Mouse (Mus musculus) retina, postnatal 1 day (tissue): ENCODE data around the gene Bmp7.

Experiments
- DNase-seq: peaks from one replicate; pipeline ENCODE4 v3.0.0-alpha.2; 2012

The Bmp7 gene

DNA sequence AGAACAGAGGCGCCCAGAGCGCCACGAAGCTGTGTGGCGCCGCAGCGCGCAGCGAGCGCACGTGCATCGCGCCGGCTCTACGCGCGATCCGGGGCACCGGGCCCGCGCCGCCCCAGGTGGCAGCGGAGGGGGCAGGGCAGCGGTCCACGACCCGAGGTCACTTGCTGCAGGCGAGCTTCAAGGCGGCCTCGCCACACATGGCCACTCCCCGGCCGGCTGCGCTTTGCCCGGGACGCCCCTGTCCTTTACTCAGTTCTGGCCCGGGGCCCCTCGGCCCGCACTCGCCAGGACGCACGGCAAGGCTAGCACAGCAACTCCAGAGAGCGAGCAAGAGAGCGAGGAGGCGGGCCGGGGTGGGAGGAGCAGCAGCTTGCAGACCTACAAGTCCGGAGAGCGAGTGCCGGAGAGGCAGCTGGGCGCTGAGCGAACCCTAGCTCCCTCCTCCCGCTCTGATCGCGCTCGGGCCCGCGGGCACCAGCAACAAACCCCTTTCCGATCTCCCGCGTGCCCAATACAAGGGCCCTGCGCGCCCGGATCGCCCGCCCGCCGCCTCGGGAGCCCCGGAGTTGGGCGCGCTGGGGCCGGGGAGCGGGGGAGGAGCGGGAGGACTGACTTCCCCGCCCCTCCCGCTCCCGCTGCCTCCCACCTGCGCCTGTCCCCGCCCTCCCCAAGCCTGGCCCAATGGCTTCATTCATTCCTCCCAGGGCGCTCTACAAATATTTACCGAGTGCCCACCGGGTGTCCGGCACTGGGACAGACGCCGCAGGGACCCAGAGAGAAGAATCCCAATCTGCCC is at the start of gene Bmp7:
Gene Bmp7, minus strand, starts transcription at position 319 of the 796 bp plus-strand sequence.
- peak; percentile 86 for DNase-seq

- no peak for DNase-seq
Observed at GRCm38 (mm10) chr2:172982776-172983561, 42.8 kb upstream of the Bmp7 start.

DNA sequence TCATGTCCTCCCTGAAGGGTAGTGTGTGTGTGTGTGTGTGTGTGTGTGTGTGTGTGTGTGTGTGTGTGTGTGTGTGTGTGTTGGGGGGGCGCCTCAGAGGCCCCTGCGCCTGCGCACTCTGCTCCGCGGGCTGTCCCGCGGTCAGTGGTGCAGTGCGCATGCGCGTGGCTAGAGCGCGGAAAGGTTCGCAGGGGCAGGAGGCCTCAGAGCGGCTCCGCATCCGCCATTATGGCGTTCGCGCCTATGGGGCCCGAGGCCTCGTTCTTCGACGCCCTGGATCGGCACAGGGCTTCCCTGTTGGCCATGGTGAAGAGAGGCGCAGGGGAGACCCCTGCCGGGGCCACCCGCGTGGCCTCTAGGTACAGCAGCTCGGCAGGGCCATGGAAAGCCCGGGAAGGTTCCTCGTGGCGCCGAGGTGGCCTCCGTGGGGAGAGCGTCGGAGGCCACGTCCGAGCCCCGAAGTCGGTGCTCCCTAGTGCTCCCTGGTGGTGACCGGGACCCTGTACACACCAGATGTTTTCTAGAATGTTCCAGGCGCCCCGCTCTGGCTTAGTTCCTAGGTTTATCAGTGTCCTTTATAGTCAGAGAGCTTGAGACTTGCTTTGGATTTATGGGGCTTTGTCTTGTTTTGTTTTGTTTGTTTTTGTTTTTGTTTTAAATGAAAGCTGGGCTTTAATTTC is 39.7 kb upstream of the Bmp7 start:
- no peak for DNase-seq

DNA sequence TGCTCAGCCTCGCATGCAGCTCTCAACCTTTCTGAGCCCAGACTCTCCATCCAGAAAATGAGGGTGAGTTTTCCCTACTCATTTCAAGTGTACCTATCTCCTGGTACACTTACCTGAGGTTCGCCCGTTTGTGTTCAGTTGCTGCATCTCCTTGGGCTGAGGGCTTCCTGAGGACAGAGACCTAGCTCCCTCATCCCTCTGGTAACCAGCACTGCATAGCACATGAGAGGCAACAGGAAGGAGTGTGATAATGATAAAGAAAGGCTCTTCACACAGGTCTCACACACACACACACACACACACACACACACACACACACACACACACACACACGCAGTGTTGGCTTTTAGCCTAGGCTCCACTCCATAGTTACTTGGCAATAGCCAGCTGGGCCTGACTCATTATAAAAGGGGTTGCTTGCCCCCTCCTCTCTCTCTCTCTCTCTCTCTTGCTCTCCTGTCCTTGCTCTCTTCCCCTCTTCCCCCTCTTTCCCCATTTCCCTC is 38.1 kb upstream of the Bmp7 start:
- DNase-seq = peak; percentile 21

GRCm38 (mm10) chr2:172977409-172978130 is 37.4 kb upstream of the Bmp7 start, which contains the start of gene Spo11:
TSS of gene Spo11 (plus strand) at chr2:172977700.
- peak; percentile 33 for DNase-seq

GRCm38 (mm10) chr2:172976661-172977238 is 36.6 kb upstream of the Bmp7 start:
- DNase-seq = no peak

- DNase-seq = no peak
Observed at GRCm38 (mm10) chr2:172975159-172975558, 35.0 kb upstream of the Bmp7 start.

- DNase-seq = no peak
Observed at GRCm38 (mm10) chr2:172974701-172975100, 34.6 kb upstream of the Bmp7 start.

DNA sequence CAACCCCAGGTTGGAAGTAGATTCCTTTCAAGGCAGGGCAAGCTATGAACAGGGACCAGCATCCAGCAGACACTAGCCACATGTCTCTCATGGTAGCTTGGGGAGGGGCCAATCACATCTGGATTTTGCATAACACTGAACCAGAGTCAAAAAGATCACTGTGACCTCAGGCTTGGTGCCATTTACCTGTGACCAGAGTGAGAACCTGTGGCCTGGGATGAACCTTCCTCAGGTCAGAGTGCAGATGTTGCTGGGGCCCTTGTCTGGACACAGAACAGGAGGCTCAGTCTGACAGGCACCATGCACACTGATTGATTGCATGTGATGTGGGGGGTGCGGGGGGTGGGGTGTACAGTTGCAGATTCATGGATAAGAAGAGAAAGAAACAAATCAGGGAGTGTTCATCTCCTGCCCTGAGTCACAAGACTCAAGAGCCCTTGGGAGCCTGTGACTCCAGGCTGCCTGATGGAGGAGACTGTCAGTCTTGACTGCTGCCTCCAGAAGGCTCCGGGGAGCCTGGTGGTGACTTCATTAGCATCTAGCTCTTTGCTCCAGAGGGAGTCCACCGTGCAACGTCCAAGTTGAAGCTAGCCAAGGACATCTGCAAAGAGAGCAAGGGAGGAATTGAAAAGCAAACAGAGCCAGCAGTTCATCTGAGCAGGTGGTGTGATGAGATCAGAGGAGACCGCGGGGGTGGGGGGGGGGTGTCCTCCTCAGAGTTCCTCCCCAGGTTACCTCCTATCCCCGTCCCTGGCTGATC is 33.9 kb upstream of the Bmp7 start:
- no peak for DNase-seq

DNA sequence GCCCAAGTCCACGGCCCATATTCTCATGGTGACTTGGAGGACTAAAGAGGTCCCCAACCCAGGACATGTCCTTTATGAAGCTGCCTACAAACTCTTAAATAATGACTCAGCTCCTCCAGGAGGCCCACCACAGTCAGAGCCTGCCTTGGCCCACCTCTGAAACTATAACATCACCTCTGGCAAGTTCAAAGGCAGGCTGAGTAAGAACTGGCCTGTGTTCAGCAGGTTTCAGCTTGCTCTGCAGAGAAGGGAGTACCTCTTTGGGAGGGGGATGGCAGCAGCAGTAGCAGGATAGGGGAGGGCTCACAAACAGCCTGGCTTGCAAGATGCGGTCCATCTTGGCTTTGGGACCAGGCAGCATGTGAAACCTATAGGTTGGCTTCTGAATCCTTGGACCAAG is 31.7 kb upstream of the Bmp7 start:
- DNase-seq = no peak

- no peak for DNase-seq
Observed at GRCm38 (mm10) chr2:172966480-172966879, 26.4 kb upstream of the Bmp7 start.

GRCm38 (mm10) chr2:172965249-172965648 is 25.1 kb upstream of the Bmp7 start:
- DNase-seq = no peak

DNA sequence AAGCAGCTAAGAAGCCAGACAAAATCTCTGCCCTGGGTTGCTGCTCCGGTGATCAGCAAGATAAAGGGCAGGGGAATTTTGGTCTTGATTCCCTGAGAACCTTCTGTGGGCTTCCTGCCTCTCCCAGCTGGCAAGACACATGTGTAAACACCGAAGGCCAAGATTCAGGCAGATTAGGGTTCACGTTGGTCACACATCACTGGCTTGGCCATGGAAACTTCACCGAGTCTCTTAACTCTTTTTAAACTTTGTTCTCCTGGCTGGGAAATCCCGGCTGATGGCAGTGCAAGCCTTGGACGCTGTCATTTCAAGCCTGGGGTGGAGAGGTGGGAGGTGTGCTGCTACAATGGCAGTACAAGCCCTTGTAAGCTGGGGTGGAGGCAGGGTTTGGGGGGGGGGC is 21.1 kb upstream of the Bmp7 start:
- no peak for DNase-seq

DNA sequence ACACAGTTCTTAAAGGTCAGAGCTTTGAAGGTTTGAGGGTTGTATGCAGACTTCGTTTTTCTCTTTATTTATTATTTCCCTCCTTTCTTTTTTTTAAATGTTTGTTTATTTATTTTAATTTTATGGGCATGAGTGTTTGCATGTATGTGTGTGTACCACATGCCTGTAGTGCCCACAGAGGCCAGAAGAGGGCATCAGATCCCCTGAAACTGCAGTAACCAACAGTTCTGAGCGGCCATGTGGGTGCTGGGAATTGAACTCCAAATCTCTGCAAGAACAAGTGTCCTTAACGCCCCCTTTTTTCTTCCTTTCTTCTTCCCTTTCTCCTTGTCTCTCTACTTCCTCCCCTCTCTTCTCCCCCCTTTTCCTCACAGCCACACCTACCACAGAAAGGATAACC is 20.2 kb upstream of the Bmp7 start:
- no peak for DNase-seq

GRCm38 (mm10) chr2:172959006-172959768 is 19.1 kb upstream of the Bmp7 start:
- no peak for DNase-seq

DNA sequence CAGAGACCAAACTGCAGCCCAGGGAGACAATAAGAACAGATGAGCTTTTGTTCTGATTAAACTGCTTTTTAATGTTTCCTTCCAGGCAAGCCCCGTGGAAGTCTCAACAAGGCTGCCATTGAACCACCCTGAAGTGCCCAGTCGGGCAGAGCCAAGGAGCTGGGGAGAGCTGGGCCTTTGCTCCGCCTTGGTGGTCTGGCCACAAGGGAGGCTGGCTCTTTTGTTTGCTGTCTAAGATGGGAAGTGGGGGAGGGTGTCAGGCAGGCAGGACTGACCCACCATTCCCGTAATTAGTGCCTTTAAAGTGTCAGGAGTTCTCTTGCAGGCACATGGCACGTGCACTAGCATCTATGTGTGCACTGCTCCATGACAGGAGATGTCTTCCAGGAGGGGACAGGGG is 18.5 kb upstream of the Bmp7 start:
- DNase-seq = peak; percentile 76

- no peak for DNase-seq
Observed at GRCm38 (mm10) chr2:172951976-172952375, 11.9 kb upstream of the Bmp7 start.

DNA sequence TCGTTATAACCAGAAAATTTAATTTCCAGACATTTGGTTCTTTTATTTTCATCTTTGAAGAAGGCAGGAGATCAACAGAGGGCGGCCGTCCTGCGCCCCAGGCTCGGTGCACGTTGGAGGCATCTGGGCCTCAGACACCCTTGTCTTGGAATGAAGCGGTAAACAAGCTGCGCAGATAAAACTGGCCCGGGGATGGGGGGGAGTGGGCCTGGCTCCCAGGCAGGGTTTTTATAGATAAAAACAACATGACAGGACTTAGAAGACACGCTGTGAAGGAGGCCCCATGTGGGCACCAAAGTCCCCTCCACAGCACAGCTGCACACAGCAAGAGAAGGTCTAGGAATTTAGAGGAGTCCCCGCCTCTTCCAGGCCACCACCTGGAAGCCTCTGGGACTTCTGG is 10.6 kb upstream of the Bmp7 start:
- no peak for DNase-seq

DNA sequence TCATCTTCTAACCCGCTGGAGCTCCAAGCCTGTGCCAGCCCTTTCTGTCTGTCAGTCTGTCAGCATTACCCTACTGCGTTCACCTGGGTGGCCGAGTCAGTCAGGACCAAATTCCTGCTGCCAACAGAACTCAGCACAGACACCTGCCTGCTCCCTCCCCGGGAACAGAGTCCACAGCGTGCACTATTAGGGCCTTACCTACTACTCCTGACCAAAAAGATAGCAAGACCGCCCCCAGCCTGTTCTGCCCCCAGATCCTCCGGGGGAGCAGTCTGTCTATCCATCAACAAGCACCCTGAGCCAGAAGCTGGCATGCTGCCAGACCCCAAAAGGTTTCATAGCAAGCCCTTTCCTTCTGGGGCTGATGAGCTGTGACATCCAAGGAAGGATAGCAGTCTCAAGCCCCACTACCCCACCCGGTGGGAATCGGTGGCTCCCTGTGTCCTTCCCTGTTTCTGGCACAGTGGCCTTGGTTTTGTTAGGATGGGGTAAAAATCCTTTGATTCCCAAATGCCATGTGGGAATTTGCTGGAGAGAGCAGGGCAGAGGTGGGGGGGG is 10.1 kb upstream of the Bmp7 start:
- peak; percentile 62 for DNase-seq

- peak; percentile 61 for DNase-seq
Observed at GRCm38 (mm10) chr2:172949051-172949450, 8.9 kb upstream of the Bmp7 start.
